Mouse (Mus musculus) testis, adult 2 months (tissue): ENCODE measurements around the gene Scube3.

Experiments
- CTCF ChIP-seq: fragments of 200-500 bp; IDR thresholded peaks from 2 replicates; pipeline ENCODE4 v1.5.1; 2012; ENCODE audit warnings: low read depth, mild to moderate bottlenecking, inconsistent platforms, low read length, moderate library complexity; ENCODE audit not compliant: control insufficient read depth, insufficient read depth, insufficient replicate concordance
- POLR2A ChIP-seq: fragments of 200-500 bp; IDR thresholded peaks from 2 replicates; pipeline ENCODE4 v1.6.1; 2012; ENCODE audit warnings: low read depth, mild to moderate bottlenecking, inconsistent platforms, low read length, moderate library complexity; ENCODE audit not compliant: control insufficient read depth

GRCm38 (mm10) chr17:28131156-28131555 is 10.8 kb upstream of the Scube3 start:
- TF ChIP-seq CTCF (no peak), POLR2A (no peak)
